Mouse (Mus musculus) erythroblast, embryonic 14.5 days (primary cell): Measurements from ENCODE around the gene Noxa1. TPM values are rescaled to one million over a fixed set of nuclear protein-coding genes. Genes with fewer than 3 reads are reported as not detected.
A peak's percentile ranks its signal among the peaks of the same experiment; 100 is the strongest.

ENCODE experiments used
- H3K27me3 ChIP-seq: 2 replicates; pipeline ENCODE4 v1.6.1; 2012; ENCODE audit warnings: inconsistent platforms; ENCODE audit not compliant: control insufficient read depth
- H3K36me3 ChIP-seq: 2 replicates; pipeline ENCODE4 v1.6.1; 2012; ENCODE audit warnings: mild to moderate bottlenecking, inconsistent platforms; ENCODE audit not compliant: control insufficient read depth
- H3K4me1 ChIP-seq: 2 replicates; pipeline ENCODE4 v1.6.1; 2012; ENCODE audit warnings: inconsistent platforms; ENCODE audit not compliant: control insufficient read depth
- H3K4me3 ChIP-seq: replicated peaks from 2 replicates; pipeline ENCODE3; 2012; ENCODE audit warnings: moderate library complexity, mild to moderate bottlenecking, inconsistent platforms
- H3K9me3 ChIP-seq: 2 replicates; pipeline ENCODE4 v1.6.1; 2012; ENCODE audit warnings: low read length, inconsistent platforms, mixed read lengths; ENCODE audit not compliant: control insufficient read depth
- GATA1 ChIP-seq: IDR thresholded peaks from 2 replicates; pipeline ENCODE4 v1.6.1; 2012; ENCODE audit warnings: low read length, inconsistent platforms, mixed read lengths
- TAL1 ChIP-seq: IDR thresholded peaks from 3 replicates; pipeline ENCODE4 v1.6.1; 2012; ENCODE audit warnings: low read length, inconsistent platforms, mixed read lengths
- polyA plus RNA-seq: library from polyadenylated mRNA; stranded (reverse); fragments of >175 nt; gene quantifications from 2 replicates; pipeline ENCODE4 v1.2.3, GENCODE M21; 2012

Noxa1 gene
- polyA plus RNA-seq, 1 experiment, result 0.04 TPM

- Histone ChIP-seq H3K36me3 (no peaks in the 10 kb centered on the region), H3K4me1 (peaks cover 39% of the 10 kb centered on the region), H3K9me3 (no peaks in the 10 kb centered on the region), H3K4me3 (no peak overlapping the region), H3K27me3 (no peaks in the 10 kb centered on the region)
- TF ChIP-seq GATA1, result no peak
- TF ChIP-seq TAL1, result no peak
Observed at GRCm38 (mm10) chr2:25106045-25106444, 11.1 kb upstream of the Noxa1 start.

- no peak for TF ChIP-seq TAL1
- no peak for TF ChIP-seq GATA1
- H3K4me1 ChIP-seq, result peaks cover 22% of the 10 kb centered on the region
- no peak overlapping the region for H3K4me3 ChIP-seq
Observed at GRCm38 (mm10) chr2:25104122-25104521, 9.2 kb upstream of the Noxa1 start.

GRCm38 (mm10) chr2:25099703-25100102, 4.8 kb upstream of the Noxa1 start:
- no peak for TF ChIP-seq GATA1
- no peak for TF ChIP-seq TAL1
- Histone ChIP-seq H3K27me3 (peaks cover 2% of the 10 kb centered on the region; the same call in 1 of the 2 replicates), H3K4me3 (no peak overlapping the region), H3K9me3 (no peaks in the 10 kb centered on the region), H3K4me1 (peaks cover 21% of the 10 kb centered on the region), H3K36me3 (no peaks in the 10 kb centered on the region)

More at GRCm38 (mm10) chr2:25104122-25104521, 9.2 kb upstream of the Noxa1 start:
- Histone ChIP-seq H3K36me3 (no peaks in the 10 kb centered on the region), H3K9me3 (no peaks in the 10 kb centered on the region), H3K27me3 (no peaks in the 10 kb centered on the region)

GRCm38 (mm10) chr2:25098956-25099355, 4.0 kb upstream of the Noxa1 start:
- Histone ChIP-seq H3K4me3 (no peak overlapping the region), H3K4me1 (peaks cover 24% of the 10 kb centered on the region), H3K36me3 (no peaks in the 10 kb centered on the region), H3K27me3 (peaks cover 8% of the 10 kb centered on the region; the same call in 1 of the 2 replicates), H3K9me3 (no peaks in the 10 kb centered on the region)
- no peak for TF ChIP-seq GATA1
- no peak for TF ChIP-seq TAL1

- Histone ChIP-seq H3K9me3 (no peaks in the 10 kb centered on the region), H3K4me3 (no peak overlapping the region), H3K4me1 (peaks cover 24% of the 10 kb centered on the region), H3K36me3 (no peaks in the 10 kb centered on the region), H3K27me3 (peaks cover 12% of the 10 kb centered on the region)
- TF ChIP-seq TAL1, result no peak
- TF ChIP-seq GATA1, result no peak
Observed at GRCm38 (mm10) chr2:25098005-25098615, 3.2 kb upstream of the Noxa1 start.

- Histone ChIP-seq H3K36me3 (no peaks in the 10 kb centered on the region), H3K4me1 (peaks cover 24% of the 10 kb centered on the region), H3K27me3 (peaks cover 14% of the 10 kb centered on the region), H3K9me3 (no peaks in the 10 kb centered on the region), H3K4me3 (peak overlapping the region; percentile 37)
- no peak for TF ChIP-seq TAL1
- TF ChIP-seq GATA1, result no peak
Observed at GRCm38 (mm10) chr2:25094785-25095108, 202 bp downstream of the Noxa1 start.

GRCm38 (mm10) chr2:25088636-25089035, 6.3 kb downstream of the Noxa1 start:
- no peak overlapping the region for H3K4me3 ChIP-seq
- no peaks in the 10 kb centered on the region; the same call in 1 of the 2 replicates for H3K36me3 ChIP-seq
- H3K27me3 ChIP-seq, result peaks cover 5% of the 10 kb centered on the region
- no peak for TF ChIP-seq TAL1
- no peak for TF ChIP-seq GATA1
- no peaks in the 10 kb centered on the region for H3K9me3 ChIP-seq
- no peaks in the 10 kb centered on the region for H3K4me1 ChIP-seq

- H3K9me3 ChIP-seq, result no peaks in the 10 kb centered on the region
- no peak for TF ChIP-seq GATA1
- no peak for TF ChIP-seq TAL1
- H3K36me3 ChIP-seq, result no peaks in the 10 kb centered on the region; the same call in 1 of the 2 replicates
- no peaks in the 10 kb centered on the region for H3K4me1 ChIP-seq
- no peak overlapping the region for H3K4me3 ChIP-seq
- peaks cover 3% of the 10 kb centered on the region for H3K27me3 ChIP-seq
Observed at GRCm38 (mm10) chr2:25087842-25088241, 7.1 kb downstream of the Noxa1 start.

GRCm38 (mm10) chr2:25085571-25085970, 9.4 kb downstream of the Noxa1 start:
- no peaks in the 10 kb centered on the region; the same call in 1 of the 2 replicates for H3K36me3 ChIP-seq
- no peaks in the 10 kb centered on the region for H3K4me1 ChIP-seq
- no peak overlapping the region for H3K4me3 ChIP-seq
- peaks cover 5% of the 10 kb centered on the region; the same call in 1 of the 2 replicates for H3K27me3 ChIP-seq
- H3K9me3 ChIP-seq, result no peaks in the 10 kb centered on the region
- TF ChIP-seq GATA1, result no peak
- no peak for TF ChIP-seq TAL1
